Mouse (Mus musculus) heart, embryonic 11.5 days (tissue): ENCODE results near the gene Chga. TPM values are rescaled to one million over a fixed set of nuclear protein-coding genes. Genes with fewer than 3 reads are reported as not detected.
A peak's percentile ranks its signal among the peaks of the same experiment; 100 is the strongest.

Experiments
- ATAC-seq: fragments of 200-750 bp; cut with Nextera tagmentation; replicated peaks from 2 replicates; pipeline ENCODE4 v1.8.0; 2017; ENCODE audit warnings: moderate library complexity; ENCODE audit not compliant: insufficient number of reproducible peaks, low FRiP score, low TSS enrichment
- H3K27ac ChIP-seq: fragments of 300-500 bp; sonication (generic); 2 replicates; pipeline ENCODE4 v1.5.1; 2014; ENCODE audit warnings: mild to moderate bottlenecking, low read depth, low read length
- H3K27me3 ChIP-seq: fragments of 300-500 bp; sonication (generic); 2 replicates; pipeline ENCODE4 v1.6.1; 2014; ENCODE audit warnings: mild to moderate bottlenecking, low read length, mixed read lengths; ENCODE audit not compliant: control insufficient read depth, insufficient read depth
- H3K36me3 ChIP-seq: fragments of 300-500 bp; sonication (generic); 2 replicates; pipeline ENCODE4 v1.6.1; 2014; ENCODE audit warnings: mild to moderate bottlenecking, low read length, moderate library complexity, mixed read lengths; ENCODE audit not compliant: control insufficient read depth, insufficient read depth
- H3K4me1 ChIP-seq: fragments of 300-500 bp; sonication (generic); 2 replicates; pipeline ENCODE4 v1.6.1; 2014; ENCODE audit warnings: low read length; ENCODE audit not compliant: control insufficient read depth, insufficient read depth
- H3K4me2 ChIP-seq: fragments of 300-500 bp; sonication (generic); 2 replicates; pipeline ENCODE4 v1.6.1; 2014; ENCODE audit warnings: mild to moderate bottlenecking, moderate library complexity
- H3K4me3 ChIP-seq: fragments of 300-500 bp; sonication (generic); 2 replicates; pipeline ENCODE4 v1.5.1; 2014; ENCODE audit warnings: low read depth, low read length
- H3K9ac ChIP-seq: fragments of 300-500 bp; sonication (generic); 2 replicates; pipeline ENCODE4 v1.6.1; 2014; ENCODE audit warnings: mild to moderate bottlenecking, low read depth, low read length, moderate library complexity
- H3K9me3 ChIP-seq: fragments of 300-500 bp; sonication (generic); replicated peaks from 2 replicates; pipeline ENCODE4 v1.6.1; 2016; ENCODE audit warnings: low read length; ENCODE audit not compliant: control insufficient read depth
- WGBS: fragments of 180-500 bp; shearing (Covaris S2); extraction: QIAGEN DNeasy Blood & Tissue Kit; methylation state at CpG from one replicate; pipeline ENCODE4 v1.1.7; 2014; ENCODE audit not compliant: insufficient replicate concordance; 5-methylcytosine and 5-hydroxymethylcytosine counted together
- polyA plus RNA-seq: library from polyadenylated mRNA; unstranded; fragments of >200 nt; fragmentation: Nextera tagmentation; extraction: Ambion mirVana; gene quantifications from 2 replicates; pipeline ENCODE4 v1.2.1, GENCODE M21; 2014

Gene Chga
- polyA plus RNA-seq, 1 experiment from 2014 or later, result 0.27 TPM

DNA sequence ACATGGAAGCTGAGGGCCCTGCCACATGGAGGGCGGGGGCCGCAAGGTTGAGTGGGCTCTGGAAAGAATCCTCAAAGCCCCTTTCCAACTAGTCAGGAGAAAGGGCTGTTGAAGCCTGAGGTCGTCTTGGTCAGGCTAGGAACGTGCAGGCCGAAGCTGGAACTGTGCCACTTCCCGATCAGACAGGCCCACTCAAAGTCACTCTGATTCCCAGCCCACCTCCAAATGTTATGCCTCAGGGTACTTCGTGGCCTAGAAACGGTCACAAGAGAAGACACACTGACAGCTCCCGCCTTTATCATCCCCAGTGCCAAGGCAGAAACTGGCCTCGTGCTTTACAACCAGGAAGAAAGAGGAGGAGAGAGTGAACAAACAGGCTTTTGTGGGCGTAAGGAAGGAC is 27.7 kb downstream of the Chga start:
- ATAC-seq, result no peak
- H3K36me3 ChIP-seq, result no peaks in the 10 kb centered on the region
- H3K4me2 ChIP-seq, result no peak overlapping the region
- no peak overlapping the region for H3K27ac ChIP-seq
- H3K9me3 ChIP-seq, result no peaks in the 10 kb centered on the region
- no peak overlapping the region for H3K9ac ChIP-seq
- H3K27me3 ChIP-seq, result 0 out of 2 replicates have a peak, but pooled peaks cover 4% of the 10 kb centered on the region
- WGBS, result 74% methylated on average over 11 of the region's 11 CpGs
- no peak overlapping the region for H3K4me3 ChIP-seq
- peaks cover 2% of the 10 kb centered on the region; the same call in 1 of the 2 replicates for H3K4me1 ChIP-seq

DNA sequence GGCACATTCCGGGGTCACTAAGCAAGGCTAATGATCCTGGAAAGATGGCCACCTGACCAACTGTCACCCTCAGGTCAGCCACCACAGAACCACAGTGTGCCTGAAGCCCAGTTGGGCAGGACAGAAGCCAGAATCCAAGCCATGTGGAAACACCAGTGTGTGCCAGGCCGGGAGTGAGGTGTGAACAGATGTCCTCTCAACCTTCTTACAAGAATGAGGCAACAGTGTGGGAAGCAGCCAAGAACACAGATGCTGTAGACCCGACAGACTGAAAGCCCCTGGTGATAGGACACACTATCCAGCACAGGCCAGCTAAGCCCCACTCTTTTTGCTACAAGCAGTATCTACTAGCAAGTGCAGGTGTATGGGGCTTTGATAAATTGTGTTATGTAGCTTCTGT is 30.6 kb downstream of the Chga start:
- Histone ChIP-seq H3K27ac (no peak overlapping the region), H3K9ac (no peak overlapping the region), H3K9me3 (no peaks in the 10 kb centered on the region), H3K4me2 (no peak overlapping the region), H3K36me3 (no peaks in the 10 kb centered on the region), H3K4me1 (peaks cover 2% of the 10 kb centered on the region; the same call in 1 of the 2 replicates), H3K27me3 (0 out of 2 replicates have a peak, but pooled peaks cover 4% of the 10 kb centered on the region), H3K4me3 (no peak overlapping the region)
- 58% methylated on average over 3 of the region's 3 CpGs for WGBS
- ATAC-seq, result no peak

DNA sequence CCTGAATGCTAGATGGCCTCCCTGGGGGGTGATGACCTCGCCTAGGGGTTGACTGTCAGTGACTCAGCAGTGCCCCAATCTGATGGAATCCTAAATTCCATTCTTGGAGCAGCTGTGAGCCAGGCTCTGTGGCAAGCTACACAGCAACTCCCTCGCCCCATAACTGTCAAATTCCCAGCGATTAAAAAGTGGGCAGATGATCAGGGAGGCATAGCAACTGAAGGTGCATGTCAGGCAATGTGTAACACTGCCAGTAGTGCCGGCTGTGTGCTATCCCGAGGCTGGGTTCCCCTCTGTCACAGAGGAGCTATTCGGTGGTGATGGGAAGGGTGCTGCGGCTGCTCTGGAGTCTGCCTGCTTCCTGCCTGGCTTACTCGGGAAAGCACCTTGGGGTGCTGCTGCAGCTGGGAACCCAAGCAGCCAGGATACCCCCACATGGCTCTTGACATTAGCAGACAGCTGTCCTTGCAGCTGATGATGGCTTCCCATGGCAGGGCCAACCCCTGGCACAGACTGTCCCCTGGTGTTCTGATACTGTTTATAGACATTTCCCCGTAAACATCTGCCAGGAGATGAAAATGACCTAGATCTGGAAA is 31.6 kb downstream of the Chga start:
- WGBS, result 66% methylated on average over 9 of the region's 9 CpGs
- no peaks in the 10 kb centered on the region for H3K36me3 ChIP-seq
- H3K4me1 ChIP-seq, result peaks cover 2% of the 10 kb centered on the region; the same call in 1 of the 2 replicates
- ATAC-seq, result no peak
- H3K9me3 ChIP-seq, result no peaks in the 10 kb centered on the region
- H3K9ac ChIP-seq, result no peak overlapping the region
- H3K27ac ChIP-seq, result no peak overlapping the region
- no peak overlapping the region for H3K4me3 ChIP-seq
- 0 out of 2 replicates have a peak, but pooled peaks cover 4% of the 10 kb centered on the region for H3K27me3 ChIP-seq
- no peak overlapping the region for H3K4me2 ChIP-seq

DNA sequence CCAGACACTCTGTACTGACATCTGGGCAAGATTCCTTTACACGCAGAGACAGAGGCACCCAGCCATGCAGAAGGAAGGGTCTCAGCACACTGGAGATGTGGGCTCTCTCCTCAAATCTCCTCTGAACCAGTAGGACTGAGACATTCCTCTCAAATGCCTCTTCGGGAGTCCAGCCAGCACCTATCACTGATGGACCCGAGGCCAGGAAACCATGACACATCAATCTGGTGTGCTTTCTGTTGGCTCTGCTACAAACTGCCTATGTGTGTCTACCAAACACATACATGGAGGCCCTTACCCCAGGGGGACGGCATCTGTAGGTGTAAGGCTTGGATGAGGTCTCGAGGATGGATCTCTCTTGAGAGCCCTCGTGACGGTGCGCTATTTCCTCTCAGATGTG is 32.3 kb downstream of the Chga start:
- H3K27ac ChIP-seq, result no peak overlapping the region
- no peaks in the 10 kb centered on the region for H3K36me3 ChIP-seq
- H3K9me3 ChIP-seq, result no peaks in the 10 kb centered on the region
- H3K4me1 ChIP-seq, result peaks cover 2% of the 10 kb centered on the region; the same call in 1 of the 2 replicates
- H3K4me2 ChIP-seq, result no peak overlapping the region
- 83% methylated on average over 8 of the region's 8 CpGs for WGBS
- H3K4me3 ChIP-seq, result no peak overlapping the region
- no peak overlapping the region for H3K9ac ChIP-seq
- H3K27me3 ChIP-seq, result 0 out of 2 replicates have a peak, but pooled peaks cover 4% of the 10 kb centered on the region
- ATAC-seq, result no peak

DNA sequence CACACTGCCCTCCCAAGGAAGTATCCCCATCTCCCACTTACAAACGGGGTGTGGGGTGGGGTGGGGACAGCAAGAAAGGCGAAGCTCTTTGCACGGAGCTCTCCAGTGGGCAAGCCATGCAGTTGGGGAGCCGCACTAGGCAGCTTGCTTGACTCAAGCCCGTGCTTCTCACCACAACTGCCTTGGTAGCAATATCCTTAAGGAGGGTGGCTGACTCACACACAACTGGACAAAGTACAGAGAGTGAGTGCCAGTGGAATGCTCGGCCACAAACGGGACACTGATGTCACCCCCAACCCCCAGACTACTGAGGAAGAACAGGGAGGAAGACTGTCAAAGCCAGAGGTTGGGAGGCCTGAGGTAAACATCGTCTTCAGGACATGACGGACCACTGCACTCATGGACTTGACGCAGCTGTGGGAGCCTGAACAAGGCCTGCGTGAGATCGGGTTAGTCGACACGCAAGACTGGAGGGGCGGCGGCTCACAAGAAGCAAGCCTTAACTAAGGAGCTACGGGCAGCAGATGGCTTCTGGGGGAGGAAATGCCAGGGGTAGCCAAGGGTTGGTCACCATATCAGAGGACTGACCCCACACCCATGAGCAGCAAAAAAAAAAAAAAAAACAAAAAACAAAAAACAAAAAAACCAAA is 36.1 kb downstream of the Chga start:
- 80% methylated on average over 17 of the region's 17 CpGs for WGBS
- H3K36me3 ChIP-seq, result no peaks in the 10 kb centered on the region
- H3K27ac ChIP-seq, result no peak overlapping the region
- H3K4me1 ChIP-seq, result peaks cover 14% of the 10 kb centered on the region
- 0 out of 2 replicates have a peak, but pooled peaks cover 4% of the 10 kb centered on the region for H3K27me3 ChIP-seq
- H3K9me3 ChIP-seq, result no peaks in the 10 kb centered on the region
- H3K4me2 ChIP-seq, result no peak overlapping the region
- no peak overlapping the region for H3K9ac ChIP-seq
- ATAC-seq, result no peak
- no peak overlapping the region for H3K4me3 ChIP-seq

DNA sequence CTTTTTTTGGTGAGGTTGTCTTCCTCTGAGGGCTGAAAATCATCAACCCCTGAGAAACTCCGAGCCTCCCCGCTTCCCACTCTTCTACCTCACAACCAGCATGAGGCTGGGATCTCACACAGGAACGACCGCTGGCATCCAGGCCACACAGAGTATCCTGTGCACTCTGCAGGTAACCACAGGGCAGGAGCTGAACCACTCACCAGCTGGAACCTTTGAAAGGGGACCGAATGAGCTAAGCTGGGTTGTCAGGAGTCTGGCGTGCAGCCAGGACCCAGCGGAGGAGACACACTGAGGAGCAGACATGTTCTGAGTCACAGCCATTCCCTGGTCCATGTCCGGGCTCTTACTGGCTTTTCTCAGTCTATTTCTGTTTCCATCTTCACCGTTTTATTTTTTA is 38.9 kb downstream of the Chga start:
- peak; percentile 39; the same call in 1 of the 2 replicates for ATAC-seq
- WGBS, result 47% methylated on average over 9 of the region's 9 CpGs
- no peak overlapping the region for H3K4me2 ChIP-seq
- H3K27ac ChIP-seq, result no peak overlapping the region; the same call in 1 of the 2 replicates
- peaks cover 16% of the 10 kb centered on the region for H3K4me1 ChIP-seq
- H3K9me3 ChIP-seq, result no peaks in the 10 kb centered on the region
- H3K36me3 ChIP-seq, result no peaks in the 10 kb centered on the region
- no peak overlapping the region for H3K9ac ChIP-seq
- no peak overlapping the region for H3K4me3 ChIP-seq
- H3K27me3 ChIP-seq, result no peaks in the 10 kb centered on the region

DNA sequence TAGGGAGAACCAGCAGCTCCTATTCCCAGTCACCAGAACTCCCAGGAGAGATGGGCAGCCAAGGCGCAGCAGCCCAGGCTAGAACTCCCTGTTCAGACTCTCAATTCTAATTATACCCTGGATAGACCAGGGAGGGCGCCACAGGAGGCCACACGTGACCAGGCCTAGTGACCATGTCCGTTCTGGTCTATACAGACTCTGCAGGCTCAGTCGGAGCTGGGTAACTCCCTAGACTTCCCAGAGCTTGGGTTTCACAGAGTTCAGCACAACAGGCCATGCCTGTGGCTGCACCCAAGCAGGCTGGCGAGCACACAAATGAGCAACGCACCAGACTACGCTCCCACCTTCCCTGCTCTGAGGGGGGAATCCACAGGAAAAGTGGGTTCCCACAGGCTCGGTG is 39.9 kb downstream of the Chga start:
- no peaks in the 10 kb centered on the region for H3K9me3 ChIP-seq
- H3K9ac ChIP-seq, result no peak overlapping the region
- H3K27ac ChIP-seq, result no peak overlapping the region
- peaks cover 16% of the 10 kb centered on the region for H3K4me1 ChIP-seq
- 78% methylated on average over 9 of the region's 9 CpGs for WGBS
- H3K4me2 ChIP-seq, result no peak overlapping the region
- H3K36me3 ChIP-seq, result no peaks in the 10 kb centered on the region
- ATAC-seq, result no peak; the same call in 1 of the 2 replicates
- H3K27me3 ChIP-seq, result no peaks in the 10 kb centered on the region
- H3K4me3 ChIP-seq, result no peak overlapping the region

DNA sequence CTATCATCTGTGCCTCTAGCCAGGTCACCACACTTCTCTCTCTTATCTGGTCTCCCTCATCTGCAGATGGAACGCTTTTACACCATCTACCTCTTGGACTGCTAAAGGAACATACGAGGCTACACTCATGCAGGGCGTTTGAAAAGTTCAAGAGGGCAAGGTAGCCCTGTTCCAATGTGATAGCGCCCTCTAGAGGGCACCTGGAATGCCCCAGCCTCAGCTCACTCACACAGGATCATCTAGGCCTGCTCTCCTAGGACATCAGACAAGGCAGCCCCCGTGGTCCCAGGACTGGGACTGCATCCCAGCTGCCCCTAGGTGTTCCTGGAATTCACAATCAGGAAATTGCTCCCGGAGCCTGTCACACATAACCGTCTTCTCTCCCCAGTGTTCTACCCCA is 41.6 kb downstream of the Chga start:
- WGBS, result 66% methylated on average over 7 of the region's 7 CpGs
- Histone ChIP-seq H3K9me3 (no peaks in the 10 kb centered on the region), H3K27me3 (no peaks in the 10 kb centered on the region), H3K4me3 (no peak overlapping the region), H3K9ac (no peak overlapping the region), H3K36me3 (no peaks in the 10 kb centered on the region), H3K4me2 (no peak overlapping the region), H3K4me1 (peaks cover 16% of the 10 kb centered on the region), H3K27ac (no peak overlapping the region)
- no peak for ATAC-seq
